Mouse (Mus musculus): ENCODE data around the gene Tmem182.

The Tmem182 gene

DNA sequence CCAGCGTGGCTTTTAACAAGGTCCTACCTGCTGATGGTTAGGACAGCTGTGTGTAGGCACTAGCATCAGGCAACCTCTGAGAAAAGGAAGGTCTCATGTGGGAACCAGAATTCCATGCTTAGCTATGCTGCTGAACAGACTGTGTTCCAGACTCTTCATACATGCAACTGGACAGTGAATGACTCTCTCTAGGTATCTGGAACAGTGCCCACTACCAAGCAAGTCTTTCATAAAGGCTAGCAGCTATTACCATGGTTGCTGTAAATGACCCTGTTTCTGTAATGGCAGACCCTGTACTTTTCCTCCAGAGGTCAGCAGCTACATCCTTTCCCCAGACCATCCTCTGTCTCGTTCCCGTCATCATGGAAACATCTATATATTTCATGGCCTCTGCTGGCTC, 61.7 kb downstream of the Tmem182 start:
- DNase-seq (ENCODE audit: low spot score): no peak

GRCm38 (mm10) chr1:40867651-40868050, 62.2 kb downstream of the Tmem182 start:
- no peak for DNase-seq (ENCODE audit: low spot score)

DNA sequence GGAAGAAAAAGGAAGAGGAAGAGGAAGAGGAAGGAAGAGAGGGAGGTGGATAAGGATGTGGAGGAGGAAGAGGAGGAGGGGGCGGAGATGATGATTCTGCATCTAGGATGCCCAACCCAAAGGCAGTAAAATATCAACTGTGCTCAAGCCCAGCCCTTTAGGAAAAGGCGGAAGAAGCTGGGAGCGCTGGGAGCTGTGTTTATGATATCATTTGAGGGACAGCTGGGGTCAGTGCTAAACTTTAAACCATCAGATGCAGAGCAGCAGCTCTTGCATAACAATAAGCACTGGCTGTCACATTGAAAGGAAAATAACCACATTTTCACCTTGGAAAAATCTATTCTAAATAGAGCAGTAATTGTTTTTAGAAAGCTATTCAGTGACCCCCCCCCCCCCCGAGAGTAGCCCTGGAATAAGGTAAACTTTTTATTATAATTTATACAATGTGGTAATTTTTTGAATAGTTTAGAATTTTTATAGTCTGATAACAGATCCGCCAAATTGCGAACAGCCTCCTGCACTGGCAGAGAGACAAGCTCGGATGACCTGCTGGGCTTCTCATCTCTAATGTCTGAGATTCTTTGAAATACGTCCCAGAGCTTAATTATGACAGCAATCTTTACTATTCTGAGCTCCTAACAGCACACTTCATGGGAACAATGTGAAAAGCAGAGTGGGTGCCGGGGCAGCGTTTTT, 68.5 kb downstream of the Tmem182 start:
- DNase-seq (ENCODE audit: low spot score): no peak

DNA sequence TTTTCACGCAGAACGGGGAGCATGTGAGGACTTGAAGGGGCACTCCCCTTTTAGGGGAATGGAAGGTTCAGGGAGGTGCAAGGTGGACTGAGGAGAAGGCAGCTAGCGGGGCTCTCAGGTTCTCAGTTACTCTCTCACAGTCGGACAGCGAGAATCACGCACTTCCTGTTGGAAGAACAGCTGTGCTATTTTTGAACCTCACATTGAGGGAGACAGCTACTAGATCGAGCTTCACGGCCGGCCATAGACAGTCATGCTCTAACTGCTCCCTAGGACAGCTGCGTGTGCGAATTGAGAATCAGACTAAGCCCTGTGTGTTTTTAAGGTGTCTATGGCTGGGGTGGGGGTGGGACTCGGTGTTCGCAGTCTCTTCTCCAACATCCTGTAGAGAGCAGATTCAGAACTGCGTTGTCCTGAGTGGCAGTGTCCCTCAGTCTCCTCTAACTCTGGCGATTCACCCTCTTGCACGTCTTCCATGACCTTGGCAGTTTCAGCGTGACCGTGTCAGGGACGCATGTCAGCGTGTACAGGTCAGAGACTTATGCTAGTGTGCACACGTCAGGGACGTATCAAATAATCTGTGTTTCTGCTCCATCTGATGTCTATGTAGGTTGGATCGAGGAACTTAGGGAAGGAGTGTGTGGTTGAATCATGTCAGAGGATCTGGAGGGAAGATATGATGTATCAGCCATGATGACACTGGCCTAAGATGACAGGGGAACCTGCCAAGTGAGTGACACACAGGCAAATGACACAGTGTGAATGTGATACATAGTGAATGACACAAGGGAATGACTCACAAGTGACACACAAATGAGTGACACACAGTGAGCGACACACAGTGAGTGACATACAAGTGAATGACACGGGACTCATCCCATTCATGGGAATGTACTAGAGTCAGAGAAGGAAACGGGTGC, 69.3 kb downstream of the Tmem182 start:
- DNase-seq (ENCODE audit: low spot score): no peak

- no peak for DNase-seq (ENCODE audit: low spot score)
These were observed 73.7 kb downstream of the Tmem182 start for GRCm38 (mm10) chr1:40879051-40879450.

DNA sequence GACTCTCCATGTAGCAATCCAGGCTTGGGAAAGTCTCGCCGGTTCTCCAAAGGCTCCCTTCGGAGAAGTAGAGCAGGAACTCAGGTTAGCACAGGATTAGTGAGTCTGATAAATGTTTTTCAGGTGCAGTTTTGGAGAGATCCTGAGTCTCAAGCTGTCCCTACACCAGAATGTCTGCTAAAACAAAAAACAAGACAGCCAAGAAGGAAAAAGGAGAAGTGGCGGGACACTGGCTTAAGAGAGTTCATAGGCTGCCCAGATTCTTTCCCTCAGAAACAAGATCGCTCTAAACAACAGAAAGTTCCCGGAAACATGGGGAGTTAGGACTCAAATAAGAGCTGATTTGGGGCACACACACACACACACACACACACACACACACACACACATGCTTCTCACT, 74.1 kb downstream of the Tmem182 start:
- no peak for DNase-seq (ENCODE audit: low spot score)

GRCm38 (mm10) chr1:40880527-40880926, 75.1 kb downstream of the Tmem182 start:
- no peak for DNase-seq (ENCODE audit: low spot score)

- no peak for DNase-seq (ENCODE audit: low spot score)
These were observed 78.5 kb downstream of the Tmem182 start for GRCm38 (mm10) chr1:40883856-40884255.

DNA sequence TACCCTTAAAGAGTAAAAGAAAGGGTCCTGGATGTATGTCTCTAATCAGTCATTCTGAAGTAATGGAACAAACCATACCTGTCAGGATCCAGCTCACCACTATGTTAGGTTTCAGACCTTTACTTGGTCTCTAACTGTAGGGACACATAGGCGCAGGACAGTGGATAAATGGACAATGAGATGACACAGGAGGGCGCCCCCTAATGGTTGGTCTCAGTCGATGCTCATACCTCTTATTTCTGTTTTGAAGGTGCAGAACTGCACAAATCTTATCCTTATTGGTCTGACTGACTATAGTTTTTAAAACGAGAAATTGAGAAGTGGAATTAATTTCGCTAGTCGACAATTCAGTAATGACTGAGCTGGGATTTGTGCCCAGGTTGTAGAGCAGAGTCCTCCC, 79.5 kb downstream of the Tmem182 start:
- DNase-seq (ENCODE audit: low spot score): no peak

- DNase-seq (ENCODE audit: low spot score): no peak
These were observed 82.3 kb downstream of the Tmem182 start for GRCm38 (mm10) chr1:40887673-40888072.

GRCm38 (mm10) chr1:40888396-40889040, 83.1 kb downstream of the Tmem182 start:
- no peak for DNase-seq (ENCODE audit: low spot score)

GRCm38 (mm10) chr1:40889617-40890016, 84.2 kb downstream of the Tmem182 start:
- DNase-seq (ENCODE audit: low spot score): no peak

- DNase-seq (ENCODE audit: low spot score): no peak
These were observed 84.8 kb downstream of the Tmem182 start for GRCm38 (mm10) chr1:40890246-40890645.

- no peak for DNase-seq (ENCODE audit: low spot score)
These were observed 98.3 kb downstream of the Tmem182 start for GRCm38 (mm10) chr1:40903712-40904111.
